Mouse (Mus musculus): ENCODE measurements around the gene Rtp3. TPM values are rescaled to one million over a fixed set of nuclear protein-coding genes. Genes with fewer than 3 reads are reported as not detected.

Gene Rtp3
- total RNA-seq (2021) = under 1 TPM; 0.37 to 0.79 TPM
- long read RNA-seq, experiment 1, partial matches to known transcripts = 0 of 1 reads
- long read RNA-seq, experiment 1, other reads (novel, unspliced or antisense) = 0 of 1 reads
- long read RNA-seq, experiment 2 = 0 reads

- no peak for DNase-seq (ENCODE audit: low spot score in 2 of 2)
Observed at GRCm38 (mm10) chr9:110990204-110990603, at the start of gene Rtp3. Rtp3 (minus strand) TSS chr9:110990583.

- no peak for DNase-seq (ENCODE audit: low spot score in 2 of 2)
Observed at GRCm38 (mm10) chr9:111039966-111040365, 49.6 kb upstream of the Rtp3 start.

DNA sequence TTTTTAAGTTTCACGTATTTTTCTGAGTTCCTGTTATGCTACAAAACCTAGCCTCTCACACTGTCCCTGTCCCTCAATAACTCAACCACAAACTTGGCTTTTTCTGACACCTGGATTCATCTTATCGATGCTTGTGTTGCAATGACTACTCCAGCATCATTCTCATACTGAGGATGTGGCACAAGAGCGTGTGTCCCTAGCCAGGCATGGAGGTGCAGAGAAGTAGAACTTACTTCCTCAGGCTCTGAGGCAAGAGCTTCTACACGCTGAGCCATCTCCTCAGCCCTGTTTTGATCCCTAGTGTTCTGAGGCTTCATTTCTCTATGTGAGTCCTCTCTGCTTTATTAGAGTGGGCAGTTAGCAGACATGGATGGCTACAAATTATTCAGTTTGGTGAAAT is 43.3 kb upstream of the Rtp3 start:
- DNase-seq (ENCODE audit: low spot score in 2 of 2) = no peak

GRCm38 (mm10) chr9:111026791-111027190 is 36.4 kb upstream of the Rtp3 start:
- no peak for DNase-seq (ENCODE audit: low spot score in 2 of 2)

GRCm38 (mm10) chr9:111019022-111019421 is 28.6 kb upstream of the Rtp3 start, which contains the start of gene Ltf:
Ltf (plus strand) TSS chr9:111019271.
- DNase-seq (ENCODE audit: low spot score in 2 of 2) = no peak

GRCm38 (mm10) chr9:111015658-111016057 is 25.3 kb upstream of the Rtp3 start:
- no peak for DNase-seq (ENCODE audit: low spot score in 2 of 2)

DNA sequence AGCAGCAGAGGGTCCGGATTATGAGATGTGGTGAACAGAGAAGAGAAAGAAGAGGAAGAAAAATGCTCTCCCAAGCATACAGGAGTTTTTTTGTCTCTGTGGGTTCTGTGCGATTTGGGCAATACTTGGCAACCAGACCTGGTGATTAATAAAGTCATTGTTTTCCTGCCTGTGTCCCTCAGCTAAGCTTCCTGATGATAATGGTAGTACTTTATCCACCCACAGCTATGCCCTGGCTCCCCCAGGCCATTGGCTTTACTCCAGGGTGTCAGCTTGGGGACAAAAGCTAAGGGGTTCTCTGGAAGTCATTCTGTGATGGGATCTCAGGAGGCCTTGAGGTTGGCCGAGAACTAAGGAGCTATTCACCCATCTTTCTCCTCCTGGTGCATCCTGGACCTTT is 21.7 kb upstream of the Rtp3 start:
- DNase-seq (ENCODE audit: low spot score in 2 of 2) = no peak

DNA sequence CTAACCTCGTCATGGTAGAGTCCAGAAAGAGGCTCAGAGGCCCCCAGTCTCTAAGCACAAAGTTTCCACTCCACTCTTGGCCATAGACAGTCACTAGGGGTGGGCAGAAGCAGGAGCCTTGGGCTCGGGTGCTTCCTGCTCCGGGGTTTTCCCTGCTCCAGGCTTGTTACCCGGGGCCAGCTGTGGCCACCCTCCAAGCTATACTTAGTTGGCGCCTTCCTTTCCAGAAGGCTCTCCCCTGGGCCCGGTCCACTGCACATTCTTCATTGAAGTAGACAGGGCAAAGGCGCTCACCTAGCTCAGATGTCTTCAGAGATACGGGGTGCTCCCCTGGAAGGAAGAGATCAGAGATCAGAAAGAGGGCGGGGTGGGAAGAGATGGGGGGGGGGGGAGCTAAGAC is 21.2 kb upstream of the Rtp3 start:
- DNase-seq (ENCODE audit: low spot score in 2 of 2) = no peak

- no peak for DNase-seq (ENCODE audit: low spot score in 2 of 2)
Observed at GRCm38 (mm10) chr9:111009763-111010162, 19.4 kb upstream of the Rtp3 start.

DNA sequence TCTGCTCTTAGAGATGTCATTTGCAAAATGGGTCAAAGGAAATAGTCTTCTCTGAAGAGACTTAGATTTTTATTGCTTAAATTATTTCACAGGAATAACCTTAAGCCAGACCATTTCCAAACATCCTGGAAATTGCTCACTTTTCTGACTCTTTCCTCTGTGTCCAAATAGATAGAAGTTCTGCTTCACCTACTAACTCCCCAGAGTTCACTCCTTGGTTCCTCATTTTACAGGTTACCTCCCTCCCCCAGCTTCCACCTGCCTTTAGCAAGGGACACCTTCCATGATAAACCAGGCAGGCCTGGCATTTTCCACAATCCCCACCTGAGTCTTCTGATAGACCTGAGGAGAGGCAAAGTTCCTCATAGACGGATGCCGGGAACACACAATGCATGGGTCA is 16.2 kb upstream of the Rtp3 start:
- no peak for DNase-seq (ENCODE audit: low spot score in 2 of 2)

- DNase-seq (ENCODE audit: low spot score in 2 of 2) = no peak
Observed at GRCm38 (mm10) chr9:111003279-111003678, 12.9 kb upstream of the Rtp3 start.

GRCm38 (mm10) chr9:111001621-111002020 is 11.2 kb upstream of the Rtp3 start:
- DNase-seq (ENCODE audit: low spot score in 2 of 2) = no peak

GRCm38 (mm10) chr9:110999856-111000255 is 9.5 kb upstream of the Rtp3 start:
- no peak for DNase-seq (ENCODE audit: low spot score in 2 of 2)

GRCm38 (mm10) chr9:110999056-110999455 is 8.7 kb upstream of the Rtp3 start:
- no peak for DNase-seq (ENCODE audit: low spot score in 2 of 2)

DNA sequence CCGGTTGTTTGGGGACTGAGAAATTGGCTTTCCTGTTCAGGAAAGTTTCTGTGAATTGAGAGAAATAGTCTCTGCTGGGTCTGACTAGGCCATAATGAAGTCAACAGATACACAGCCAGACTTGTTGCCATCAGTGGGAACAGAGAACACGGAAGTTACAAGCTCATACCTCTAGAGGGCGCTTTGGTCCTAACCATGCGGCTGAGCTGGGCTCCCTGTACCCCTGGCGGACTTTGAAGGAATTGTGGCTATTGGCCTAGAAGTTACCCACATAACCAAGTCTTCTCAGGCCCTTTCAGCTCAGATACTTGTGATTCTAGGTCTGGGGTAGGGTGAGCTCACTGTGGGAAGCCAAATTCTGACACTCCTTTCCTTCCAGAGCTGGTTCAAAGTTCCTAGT is 6.9 kb upstream of the Rtp3 start:
- peak; percentile 68 to 75 for DNase-seq (ENCODE audit: low spot score in 2 of 2)

- DNase-seq (ENCODE audit: low spot score in 2 of 2) = peak; percentile 69 to 72
Observed at GRCm38 (mm10) chr9:110994716-110995172, 4.4 kb upstream of the Rtp3 start.

- no peak for DNase-seq (ENCODE audit: low spot score in 2 of 2)
Observed at GRCm38 (mm10) chr9:110993281-110993709, 2.9 kb upstream of the Rtp3 start.

DNA sequence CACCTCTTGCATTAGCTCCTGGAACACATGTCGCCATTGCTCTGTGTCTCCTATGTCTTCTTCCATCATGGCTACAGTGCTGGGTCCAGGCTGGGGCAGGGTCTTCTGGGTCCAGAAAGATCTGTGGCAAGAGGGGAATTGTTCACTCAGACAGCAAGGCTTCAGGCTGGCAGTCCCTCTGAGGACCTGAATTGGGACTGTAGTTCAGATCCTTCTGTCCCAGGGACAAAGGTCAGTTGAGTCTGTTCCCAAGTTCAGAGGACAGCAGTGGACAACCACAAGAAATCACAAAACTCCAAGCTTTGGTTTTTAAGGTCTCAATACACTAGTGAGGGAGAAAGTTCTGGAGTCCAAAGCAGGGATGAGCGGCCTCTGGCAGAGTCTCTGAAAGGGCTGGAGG is 840 bp downstream of the Rtp3 start:
- no peak for DNase-seq (ENCODE audit: low spot score in 2 of 2)

GRCm38 (mm10) chr9:110989141-110989540 is 1.2 kb downstream of the Rtp3 start:
- no peak for DNase-seq (ENCODE audit: low spot score in 2 of 2)

DNA sequence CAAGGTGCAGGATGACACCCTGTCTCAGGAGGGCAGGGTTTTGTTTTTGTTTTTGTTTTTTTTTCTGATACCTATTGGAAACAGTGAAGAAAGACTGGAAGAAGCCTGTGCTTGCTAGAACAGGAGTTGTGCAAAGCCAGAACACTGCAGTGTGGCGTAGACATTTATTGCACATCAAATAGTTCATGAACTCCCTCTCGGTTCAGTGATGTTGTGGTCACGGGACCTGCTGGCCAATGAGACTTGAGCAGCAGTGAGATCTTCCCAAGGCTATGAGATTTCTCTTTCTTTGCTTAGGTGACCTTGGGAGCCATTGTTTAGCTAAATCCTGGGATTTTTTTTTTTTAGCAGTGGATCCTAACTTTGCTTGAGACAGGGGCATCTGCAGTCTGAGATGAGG is 2.3 kb downstream of the Rtp3 start:
- no peak for DNase-seq (ENCODE audit: low spot score in 2 of 2)

- no peak for DNase-seq (ENCODE audit: low spot score in 2 of 2)
Observed at GRCm38 (mm10) chr9:110987331-110987730, 3.1 kb downstream of the Rtp3 start.

- DNase-seq (ENCODE audit: low spot score in 2 of 2) = no peak
Observed at GRCm38 (mm10) chr9:110985951-110986350, 4.4 kb downstream of the Rtp3 start.

GRCm38 (mm10) chr9:110985541-110985940 is 4.8 kb downstream of the Rtp3 start:
- no peak for DNase-seq (ENCODE audit: low spot score in 2 of 2)

GRCm38 (mm10) chr9:110984096-110984495 is 6.3 kb downstream of the Rtp3 start:
- DNase-seq (ENCODE audit: low spot score in 2 of 2) = no peak
